Mouse (Mus musculus): ENCODE results near the gene Tmem243. TPM values are rescaled to one million over a fixed set of nuclear protein-coding genes. Genes with fewer than 3 reads are reported as not detected.
"Not testable (repeated sequence)": the region's sequence is repeated elsewhere in the genome, so short reads cannot be mapped to it uniquely, and the experiment has no call there.

Tmem243 gene
- polyA plus RNA-seq, 1 experiment: 12.9 TPM

DNA sequence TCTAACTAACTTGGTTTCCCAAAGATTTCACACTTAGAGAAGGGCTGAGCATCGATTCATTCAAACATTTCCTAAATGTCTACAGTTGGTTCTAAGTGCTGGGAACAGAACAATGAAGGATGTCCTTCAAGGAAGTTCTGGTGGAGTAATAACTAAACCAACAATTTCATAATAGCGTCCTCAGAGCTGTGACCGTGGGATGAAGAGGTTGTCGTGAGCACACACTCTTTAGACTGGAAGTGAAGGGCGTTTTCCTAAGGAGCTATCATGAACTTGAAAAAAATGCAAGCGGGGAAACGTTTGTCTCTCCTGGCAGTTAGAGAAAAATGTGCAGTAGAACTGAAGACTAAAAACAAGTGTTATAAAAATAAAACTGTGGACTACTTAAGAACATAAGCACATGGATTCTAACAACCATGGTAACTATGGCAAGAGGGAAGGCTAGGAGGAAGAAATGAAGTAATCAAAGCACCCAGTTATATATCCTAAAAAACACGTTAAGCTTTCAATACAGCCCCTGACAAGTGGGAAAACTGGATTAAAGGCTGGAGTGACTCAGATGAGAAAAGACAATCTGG lies 48.9 kb downstream of the Tmem243 start:
- TF ChIP-seq CTCF (IDR thresholded peaks at IDR 0.05; ENCODE audit: control insufficient read depth, insufficient read depth, low read length) (no peak), POLR2A (IDR thresholded peaks at IDR 0.05; ENCODE audit: borderline replicate concordance, control insufficient read depth, low read depth, low read length) (no peak)
- H3K4me3 ChIP-seq (replicated peaks; ENCODE audit: control insufficient read depth, low read depth, low read length): no peak overlapping the region
- no peaks in the 10 kb centered on the region for H3K4me1 ChIP-seq (ENCODE audit: control insufficient read depth, insufficient read depth, low read length)
- H3K27ac ChIP-seq (ENCODE audit: control insufficient read depth, insufficient read depth, low read depth, low read length, poor library complexity): no peak overlapping the region
- 53% methylated on average over 8 of the region's 8 CpGs for WGBS

DNA sequence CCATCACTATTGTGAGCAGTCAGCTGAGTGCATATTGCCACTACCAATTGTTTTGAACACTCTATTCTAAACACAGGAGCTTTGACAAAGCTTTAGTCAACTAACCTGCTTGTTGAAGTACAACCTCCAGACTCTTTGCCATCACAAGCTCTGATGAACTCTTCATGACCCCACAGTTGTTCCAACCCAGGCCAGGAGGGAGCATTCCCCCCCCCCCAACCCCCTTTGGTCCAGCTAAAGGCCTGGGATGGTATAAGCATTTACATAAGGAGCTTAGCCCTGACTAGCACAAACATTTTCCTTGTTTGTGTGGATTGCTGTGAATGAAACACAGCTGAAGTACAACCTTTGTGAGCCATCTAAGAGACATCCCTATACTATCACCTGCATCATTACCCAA lies 56.3 kb downstream of the Tmem243 start:
- Histone ChIP-seq H3K4me3 (replicated peaks; ENCODE audit: control insufficient read depth, low read depth, low read length) (no peak overlapping the region), H3K4me1 (ENCODE audit: control insufficient read depth, insufficient read depth, low read length) (no peaks in the 10 kb centered on the region), H3K27ac (ENCODE audit: control insufficient read depth, insufficient read depth, low read depth, low read length, poor library complexity) (no peak overlapping the region)
- no peak for TF ChIP-seq CTCF (IDR thresholded peaks at IDR 0.05; ENCODE audit: control insufficient read depth, insufficient read depth, low read length)
- TF ChIP-seq POLR2A (IDR thresholded peaks at IDR 0.05; ENCODE audit: borderline replicate concordance, control insufficient read depth, low read depth, low read length): no peak

DNA sequence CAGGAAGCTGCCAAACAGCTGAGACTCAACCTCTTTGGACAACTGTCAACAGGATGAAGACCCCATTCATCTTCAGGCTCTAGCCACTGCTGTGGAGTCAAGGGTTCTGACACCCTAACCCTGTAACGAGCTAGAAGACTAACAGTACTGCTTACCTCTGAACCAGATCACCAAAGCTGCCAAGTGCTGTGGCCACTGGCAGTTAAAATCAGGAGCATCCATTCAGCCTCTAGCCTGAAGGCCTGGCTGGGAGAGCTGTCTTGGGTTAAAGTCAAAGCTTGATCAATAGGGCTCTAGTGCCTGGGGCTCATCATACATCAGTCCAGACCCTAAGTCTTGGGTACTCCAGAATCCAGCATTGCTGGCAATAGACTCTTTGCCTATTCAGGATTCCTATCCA lies 56.9 kb downstream of the Tmem243 start:
- no peak overlapping the region for H3K27ac ChIP-seq (ENCODE audit: control insufficient read depth, insufficient read depth, low read depth, low read length, poor library complexity)
- no peak overlapping the region for H3K4me3 ChIP-seq (replicated peaks; ENCODE audit: control insufficient read depth, low read depth, low read length)
- WGBS: 85% methylated on average over 1 of the region's 1 CpGs
- no peak for TF ChIP-seq POLR2A (IDR thresholded peaks at IDR 0.05; ENCODE audit: borderline replicate concordance, control insufficient read depth, low read depth, low read length)
- H3K4me1 ChIP-seq (ENCODE audit: control insufficient read depth, insufficient read depth, low read length): peaks cover 1% of the 10 kb centered on the region; the same call in 1 of the 2 replicates

DNA sequence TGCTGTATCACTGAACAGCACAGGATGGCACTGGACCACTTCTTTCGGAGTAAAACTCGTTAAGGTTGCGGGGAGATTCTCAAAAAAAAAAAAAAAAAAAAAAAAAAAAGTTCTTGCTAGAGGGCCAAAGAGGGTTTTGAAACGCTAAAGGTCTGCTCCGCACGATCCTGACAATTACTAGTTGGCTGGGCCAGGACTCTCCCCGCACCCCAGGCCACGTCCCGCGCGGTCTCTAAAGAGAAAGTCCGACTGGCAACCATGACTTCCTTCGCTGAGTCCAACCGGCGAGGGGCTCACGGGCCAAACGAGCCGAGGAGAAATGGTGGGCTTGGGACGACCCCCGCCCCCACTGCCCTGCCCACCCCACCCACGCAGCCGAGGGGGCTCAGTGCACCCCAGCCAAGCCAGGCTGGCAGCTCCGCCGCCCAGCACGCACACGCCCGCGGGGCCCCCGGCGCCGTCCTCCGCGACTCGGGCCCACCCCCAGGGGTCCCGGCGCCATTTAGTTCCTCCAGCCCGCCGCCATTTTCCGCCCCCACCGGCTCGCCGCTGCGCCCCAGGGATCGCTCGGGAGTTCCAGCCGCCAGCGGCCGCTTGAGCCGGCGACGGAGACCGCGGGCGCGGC lies 60.5 kb downstream of the Tmem243 start:
- peak overlapping the region; percentile 84 for H3K4me3 ChIP-seq (replicated peaks; ENCODE audit: control insufficient read depth, low read depth, low read length)
- H3K4me1 ChIP-seq (ENCODE audit: control insufficient read depth, insufficient read depth, low read length): peaks cover 2% of the 10 kb centered on the region; the same call in 1 of the 2 replicates
- 1% methylated on average over 50 of the region's 55 CpGs for WGBS
- TF ChIP-seq CTCF (IDR thresholded peaks at IDR 0.05; ENCODE audit: control insufficient read depth, insufficient read depth, low read length) (no peak), POLR2A (IDR thresholded peaks at IDR 0.05; ENCODE audit: borderline replicate concordance, control insufficient read depth, low read depth, low read length) (no peak)
- H3K27ac ChIP-seq (ENCODE audit: control insufficient read depth, insufficient read depth, low read depth, low read length, poor library complexity): peak overlapping the region; percentile 90

DNA sequence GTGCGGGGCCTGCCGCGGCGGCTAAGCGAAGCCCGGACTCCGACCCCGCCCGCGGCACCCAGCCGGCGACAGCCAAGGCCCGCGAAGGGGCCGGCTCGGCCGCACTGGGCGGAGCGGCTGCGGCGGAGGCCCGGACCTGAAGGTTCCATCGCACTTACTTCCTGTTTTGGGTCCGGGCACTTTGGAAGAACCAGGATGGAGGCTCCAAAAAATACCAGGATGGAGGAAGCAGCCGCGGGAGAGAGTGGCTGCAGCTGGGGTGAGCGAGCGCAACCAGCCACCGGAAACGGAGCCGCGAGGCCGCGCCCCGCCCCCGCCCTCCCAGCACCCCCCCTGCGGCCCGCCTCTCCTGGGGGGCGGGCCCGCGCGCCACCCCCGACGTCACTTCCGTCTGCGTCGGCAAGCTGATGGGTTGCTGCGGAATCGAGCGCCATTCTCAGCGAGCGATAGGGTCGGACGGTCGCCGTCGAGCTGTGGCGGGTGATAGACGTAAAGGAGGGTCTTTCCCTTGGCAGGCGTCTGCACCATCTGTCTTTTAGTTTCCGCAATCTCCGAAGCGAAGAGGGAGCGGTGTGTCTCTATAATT lies 61.1 kb downstream of the Tmem243 start, which contains the start of gene Dmtf1:
Dmtf1 (minus strand) TSS at position 321 of the 586 bp plus-strand sequence.
- Histone ChIP-seq H3K27ac (ENCODE audit: control insufficient read depth, insufficient read depth, low read depth, low read length, poor library complexity) (peak within 1 kb of the TSS; percentile 90), H3K4me3 (replicated peaks; ENCODE audit: control insufficient read depth, low read depth, low read length) (peak within 1 kb of the TSS; percentile 84), H3K4me1 (ENCODE audit: control insufficient read depth, insufficient read depth, low read length) (peaks cover 2% of the 10 kb centered on the region; the same call in 1 of the 2 replicates)
- WGBS: under 1% methylated on average over 64 of the region's 64 CpGs
- TF ChIP-seq POLR2A (IDR thresholded peaks at IDR 0.05; ENCODE audit: borderline replicate concordance, control insufficient read depth, low read depth, low read length) (peak; percentile 98), CTCF (IDR thresholded peaks at IDR 0.05; ENCODE audit: control insufficient read depth, insufficient read depth, low read length) (no peak)

DNA sequence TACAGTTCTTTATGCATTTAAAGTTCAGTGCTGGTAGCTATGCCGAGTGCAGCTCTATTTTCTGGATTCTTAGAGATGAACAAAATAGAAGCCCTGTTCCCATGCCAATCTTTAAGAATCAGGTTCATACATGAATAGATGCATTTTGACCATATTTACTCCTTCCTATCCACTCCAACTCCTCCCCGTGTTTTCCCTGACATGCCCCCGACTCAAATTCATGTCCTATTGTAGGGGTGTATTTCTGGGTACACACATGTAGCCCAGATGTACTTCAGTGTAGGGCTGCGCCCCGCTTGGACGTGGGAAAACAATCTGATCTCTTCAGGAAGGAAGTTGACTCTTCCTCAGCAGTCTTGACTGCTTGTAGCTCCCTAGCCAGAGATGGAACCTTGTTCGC lies 61.6 kb downstream of the Tmem243 start:
- peak overlapping the region; percentile 84 for H3K4me3 ChIP-seq (replicated peaks; ENCODE audit: control insufficient read depth, low read depth, low read length)
- no peak overlapping the region for H3K27ac ChIP-seq (ENCODE audit: control insufficient read depth, insufficient read depth, low read depth, low read length, poor library complexity)
- H3K4me1 ChIP-seq (ENCODE audit: control insufficient read depth, insufficient read depth, low read length): peaks cover 2% of the 10 kb centered on the region; the same call in 1 of the 2 replicates
- WGBS: 15% methylated on average over 7 of the region's 7 CpGs
- TF ChIP-seq POLR2A (IDR thresholded peaks at IDR 0.05; ENCODE audit: borderline replicate concordance, control insufficient read depth, low read depth, low read length): no peak
- no peak for TF ChIP-seq CTCF (IDR thresholded peaks at IDR 0.05; ENCODE audit: control insufficient read depth, insufficient read depth, low read length)

DNA sequence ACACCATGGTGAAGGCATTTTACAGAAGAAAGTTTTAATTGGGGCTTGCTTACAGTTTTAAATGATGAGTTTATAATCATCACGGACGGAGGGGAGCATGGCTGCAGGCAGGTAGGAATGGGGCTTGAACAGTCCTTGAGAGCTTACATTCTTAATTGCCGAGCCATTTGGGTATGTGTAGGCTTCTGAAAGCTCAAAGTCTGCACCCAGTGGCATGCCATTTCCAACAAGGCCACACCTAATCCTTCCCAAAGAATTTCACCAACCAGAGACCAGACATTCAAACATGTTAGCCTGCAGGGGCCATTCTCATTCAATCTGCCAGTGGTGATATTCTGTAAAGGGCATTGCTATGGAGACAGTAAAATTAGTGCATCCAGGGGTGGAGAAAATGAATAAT lies 62.9 kb downstream of the Tmem243 start:
- Histone ChIP-seq H3K27ac (ENCODE audit: control insufficient read depth, insufficient read depth, low read depth, low read length, poor library complexity) (no peak overlapping the region), H3K4me3 (replicated peaks; ENCODE audit: control insufficient read depth, low read depth, low read length) (no peak overlapping the region), H3K4me1 (ENCODE audit: control insufficient read depth, insufficient read depth, low read length) (peaks cover 2% of the 10 kb centered on the region; the same call in 1 of the 2 replicates)
- WGBS: 93% methylated on average over 3 of the region's 3 CpGs
- TF ChIP-seq CTCF (IDR thresholded peaks at IDR 0.05; ENCODE audit: control insufficient read depth, insufficient read depth, low read length): no peak

DNA sequence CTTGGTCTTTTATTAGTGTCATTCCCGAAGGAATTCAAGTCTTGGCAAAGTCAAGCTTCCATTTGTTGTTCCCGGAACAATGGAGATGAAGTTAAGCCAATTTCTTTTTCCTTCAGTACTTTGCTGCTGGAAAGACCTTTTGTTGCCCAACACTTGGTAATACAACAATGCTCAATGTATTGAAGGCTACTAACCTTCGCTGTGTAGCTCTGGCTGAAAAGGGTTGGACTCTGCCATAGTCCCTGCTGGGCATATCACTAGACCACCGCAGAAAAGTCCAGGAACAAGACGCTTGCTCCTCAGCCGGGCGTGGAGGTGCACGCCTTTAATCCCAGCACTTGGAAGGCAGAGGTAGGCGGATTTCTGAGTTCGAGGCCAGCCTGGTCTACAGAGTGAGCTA lies 64.7 kb downstream of the Tmem243 start:
- H3K27ac ChIP-seq (ENCODE audit: control insufficient read depth, insufficient read depth, low read depth, low read length, poor library complexity); H3K4me1 ChIP-seq (ENCODE audit: control insufficient read depth, insufficient read depth, low read length): not testable (repeated sequence)
- WGBS: 87% methylated on average over 10 of the region's 10 CpGs

More for the DNA sequence above, 64.7 kb downstream of the Tmem243 start:
- H3K4me3 ChIP-seq (replicated peaks; ENCODE audit: control insufficient read depth, low read depth, low read length): not testable (repeated sequence)

Measured in bone marrow, adult 2 months (tissue).